Mouse (Mus musculus): ENCODE measurements at regions not wholly inside any gene's neighbourhood (a gene's known extent, or its start where the extent isn't known, plus 50 kb on each side); places are given as distances from the start of the nearest gene placed in this dataset.

DNA sequence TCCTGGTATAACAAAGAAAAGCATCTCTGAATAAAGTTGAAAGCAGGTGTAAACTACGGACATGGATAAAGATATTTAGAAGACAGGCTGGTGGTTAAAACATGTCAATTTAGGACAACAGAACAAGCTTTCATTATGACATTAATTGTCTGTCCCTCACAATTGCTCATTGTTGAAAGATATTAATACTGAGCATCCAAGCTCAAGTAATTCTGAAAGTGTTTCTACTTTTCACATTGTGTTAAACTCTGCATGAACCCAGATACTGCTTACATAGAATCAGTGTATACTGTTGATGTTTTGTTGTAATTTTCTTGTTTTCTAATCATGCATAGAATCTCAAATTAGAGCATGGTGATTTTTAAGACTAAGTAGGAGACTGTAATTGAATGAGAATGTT, 614.7 kb upstream of the Lingo2 start:
- no peak for TF ChIP-seq CTCF (IDR thresholded peaks at IDR 0.05 in 2 of 3, conservative IDR thresholded peaks at IDR 0.05 in 1 of 3; ENCODE audit: control insufficient read depth in 1 of 3, insufficient read depth in 1 of 3, low read depth in 2 of 3, low read length in 3 of 3, poor library complexity in 1 of 3, severe bottlenecking in 1 of 3)
- TF ChIP-seq POLR2A (IDR thresholded peaks at IDR 0.05; ENCODE audit: control insufficient read depth in 1 of 2, insufficient read depth in 1 of 2, low read depth in 1 of 2, low read length in 2 of 2, poor library complexity in 1 of 2), result no peak
- TF ChIP-seq MAZ (IDR thresholded peaks at IDR 0.05; ENCODE audit: low read depth, low read length), result no peak
- TF ChIP-seq MAFK (IDR thresholded peaks at IDR 0.05; ENCODE audit: borderline replicate concordance, low read depth, low read length), result no peak
- TF ChIP-seq GABPA (IDR thresholded peaks at IDR 0.05; ENCODE audit: low read depth, low read length), result no peak
- TF ChIP-seq E2F4 (IDR thresholded peaks at IDR 0.05; ENCODE audit: borderline replicate concordance, low read depth, low read length), result no peak
- no peak for TF ChIP-seq EP300 (IDR thresholded peaks at IDR 0.05; ENCODE audit: low read depth in 1 of 2, low read length in 2 of 2)
- no peak for TF ChIP-seq ELF1 (IDR thresholded peaks at IDR 0.05; ENCODE audit: low read depth, low read length)
- no peak for TF ChIP-seq POLR2AphosphoS2 (IDR thresholded peaks at IDR 0.05; ENCODE audit: low read length)
- TF ChIP-seq USF1 (IDR thresholded peaks at IDR 0.05; ENCODE audit: low read depth, low read length), result no peak

All from MEL (cell line).